Mouse (Mus musculus) forebrain, embryonic 16.5 days (tissue): ENCODE results near the gene S100b. TPM values are rescaled to one million over a fixed set of nuclear protein-coding genes. Genes with fewer than 3 reads are reported as not detected.

Source experiments
- ATAC-seq: fragments of 200-750 bp; cut with Nextera tagmentation; 2 replicates; pipeline ENCODE4 v1.8.0; 2017; ENCODE audit warnings: mild to moderate bottlenecking, moderate library complexity
- H3K27ac ChIP-seq: fragments of 300-500 bp; sonication (generic); 2 replicates; pipeline ENCODE4 v1.5.1; 2014; ENCODE audit warnings: low read length, control low read depth
- H3K27me3 ChIP-seq: fragments of 300-500 bp; sonication (generic); replicated peaks from 2 replicates; pipeline ENCODE4 v1.6.1; 2014; ENCODE audit warnings: low read length; ENCODE audit not compliant: control insufficient read depth, insufficient read depth
- H3K36me3 ChIP-seq: fragments of 300-500 bp; sonication (generic); 2 replicates; pipeline ENCODE4 v1.6.1; 2014; ENCODE audit not compliant: control insufficient read depth, insufficient read depth
- H3K4me1 ChIP-seq: fragments of 300-500 bp; sonication (generic); replicated peaks from 2 replicates; pipeline ENCODE4 v1.6.1; 2014; ENCODE audit warnings: low read length; ENCODE audit not compliant: control insufficient read depth, insufficient read depth
- H3K4me2 ChIP-seq: fragments of 300-500 bp; sonication (generic); 2 replicates; pipeline ENCODE4 v1.6.1; 2014; ENCODE audit warnings: mild to moderate bottlenecking, low read length, control low read depth
- H3K4me3 ChIP-seq: fragments of 300-500 bp; sonication (generic); replicated peaks from 2 replicates; pipeline ENCODE4 v1.5.1; 2014; ENCODE audit warnings: mild to moderate bottlenecking, low read length, control low read depth
- H3K9ac ChIP-seq: fragments of 300-500 bp; sonication (generic); replicated peaks from 2 replicates; pipeline ENCODE4 v1.6.1; 2014; ENCODE audit warnings: low read depth, low read length, control low read depth
- H3K9me3 ChIP-seq: fragments of 300-500 bp; sonication (generic); 2 replicates; pipeline ENCODE4 v1.6.1; 2016; ENCODE audit warnings: low read length; ENCODE audit not compliant: control insufficient read depth
- WGBS: fragments of 180-500 bp; shearing (Covaris S2); extraction: QIAGEN DNeasy Blood & Tissue Kit; methylation state at CpG from one replicate; pipeline ENCODE4 v1.1.7; 2014; 5-methylcytosine and 5-hydroxymethylcytosine counted together
- polyA plus RNA-seq: library from polyadenylated mRNA; unstranded; fragments of >200 nt; fragmentation: Nextera tagmentation; extraction: Ambion mirVana; gene quantifications from 2 replicates; pipeline ENCODE4 v1.2.1, GENCODE M21; 2015

S100b gene
- polyA plus RNA-seq: 1.2 TPM in 2 replicates

DNA sequence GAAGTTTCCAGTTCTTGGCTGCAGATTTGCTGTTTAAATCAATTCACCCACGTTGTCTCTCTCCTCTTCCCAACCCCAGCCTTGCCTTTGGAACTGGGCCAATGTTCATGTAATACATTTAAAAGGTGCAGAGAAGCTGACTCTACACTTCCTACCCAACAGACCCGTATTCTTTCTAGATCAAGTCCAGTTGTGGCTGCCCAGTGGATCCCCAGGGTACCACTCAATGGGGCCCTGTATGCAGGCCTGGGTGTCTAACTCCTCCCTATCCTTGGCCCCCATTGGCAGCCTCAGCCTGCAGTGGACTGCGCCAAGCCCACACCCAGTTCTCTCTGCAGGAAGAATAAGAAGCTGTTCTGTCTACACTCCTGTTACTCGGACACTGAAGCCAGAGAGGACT, at the start of gene S100b:
S100b (plus strand) TSS at position 318 of the 400 bp plus-strand sequence.
- no peaks in the 10 kb centered on the region for H3K9me3 ChIP-seq
- 43% methylated on average over 4 of the region's 4 CpGs for WGBS
- H3K27ac ChIP-seq: no peak within 1 kb of the TSS

GRCm38 (mm10) chr10:76207262-76207796, 46.3 kb upstream of the S100b start:
- no peaks in the 10 kb centered on the region for H3K9me3 ChIP-seq
- ATAC-seq: no peak
- H3K27me3 ChIP-seq: no peaks in the 10 kb centered on the region
- H3K4me1 ChIP-seq: no peaks in the 10 kb centered on the region
- 93% methylated on average over 13 of the region's 13 CpGs for WGBS
- no peak overlapping the region for H3K27ac ChIP-seq
- H3K36me3 ChIP-seq: peaks cover 14% of the 10 kb centered on the region
- H3K4me2 ChIP-seq: no peak overlapping the region
- H3K9ac ChIP-seq: no peak overlapping the region
- H3K4me3 ChIP-seq: no peak overlapping the region

More for the DNA sequence above, at the start of gene S100b:
- Histone ChIP-seq H3K4me3 (no peak within 1 kb of the TSS), H3K27me3 (no peaks in the 10 kb centered on the region), H3K4me1 (no peaks in the 10 kb centered on the region), H3K9ac (no peak within 1 kb of the TSS), H3K36me3 (no peaks in the 10 kb centered on the region), H3K4me2 (no peak within 1 kb of the TSS)
- no peak for ATAC-seq

GRCm38 (mm10) chr10:76209241-76209640, 44.4 kb upstream of the S100b start:
- no peak for ATAC-seq
- Histone ChIP-seq H3K27ac (no peak overlapping the region), H3K27me3 (no peaks in the 10 kb centered on the region), H3K4me1 (no peaks in the 10 kb centered on the region), H3K4me3 (no peak overlapping the region), H3K9ac (no peak overlapping the region), H3K36me3 (peaks cover 20% of the 10 kb centered on the region), H3K4me2 (no peak overlapping the region), H3K9me3 (no peaks in the 10 kb centered on the region)
- WGBS: 84% methylated on average over 8 of the region's 8 CpGs

DNA sequence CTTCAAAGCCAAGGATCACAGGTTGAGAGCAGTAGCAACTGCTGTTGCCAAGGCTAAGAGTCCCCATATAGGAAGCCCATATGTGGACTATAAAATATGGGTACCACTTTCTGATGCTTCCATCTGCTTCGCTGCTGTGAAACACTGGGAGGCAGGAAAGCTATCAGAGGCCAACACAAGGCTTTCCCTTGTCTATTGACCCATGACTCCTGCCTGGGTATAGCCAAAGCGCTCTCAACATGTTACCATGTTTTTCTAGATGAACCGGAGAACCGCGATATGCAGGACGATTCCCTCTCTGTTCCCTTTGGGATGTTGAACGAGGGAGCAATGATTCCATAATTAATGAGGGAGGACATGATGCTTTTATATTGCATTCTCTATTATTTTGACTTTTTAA, 42.8 kb upstream of the S100b start:
- 96% methylated on average over 7 of the region's 7 CpGs for WGBS
- no peak for ATAC-seq
- no peak overlapping the region for H3K9ac ChIP-seq
- H3K4me3 ChIP-seq: no peak overlapping the region
- H3K4me1 ChIP-seq: no peaks in the 10 kb centered on the region
- peaks cover 35% of the 10 kb centered on the region for H3K36me3 ChIP-seq
- H3K27me3 ChIP-seq: no peaks in the 10 kb centered on the region
- 0 out of 2 replicates have a peak, but pooled peaks cover 5% of the 10 kb centered on the region for H3K9me3 ChIP-seq
- no peak overlapping the region for H3K4me2 ChIP-seq
- H3K27ac ChIP-seq: no peak overlapping the region

DNA sequence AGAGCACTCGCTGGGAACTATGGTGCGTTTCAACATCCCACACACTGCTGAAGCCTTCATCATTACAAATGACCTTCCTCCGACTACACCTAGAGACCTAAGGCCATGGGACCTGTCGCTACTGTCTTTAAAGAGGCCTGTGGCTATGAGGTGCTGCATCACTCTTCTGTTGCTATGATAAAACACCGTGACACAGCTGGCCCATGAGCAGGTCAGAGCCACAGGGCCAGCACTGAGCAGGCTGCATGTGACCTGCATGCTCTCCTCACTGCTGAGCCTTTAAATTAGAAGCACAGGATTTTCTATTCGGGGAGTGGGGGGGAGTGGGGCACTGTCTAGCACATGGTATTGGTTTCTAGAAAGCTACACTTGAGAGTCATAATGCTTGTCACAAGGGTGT, 41.5 kb upstream of the S100b start:
- Histone ChIP-seq H3K27ac (no peak overlapping the region), H3K4me3 (no peak overlapping the region), H3K9ac (no peak overlapping the region), H3K4me2 (no peak overlapping the region), H3K4me1 (no peaks in the 10 kb centered on the region), H3K27me3 (no peaks in the 10 kb centered on the region), H3K36me3 (peaks cover 44% of the 10 kb centered on the region), H3K9me3 (0 out of 2 replicates have a peak, but pooled peaks cover 5% of the 10 kb centered on the region)
- 98% methylated on average over 6 of the region's 6 CpGs for WGBS
- ATAC-seq: no peak

- no peak overlapping the region for H3K27ac ChIP-seq
- 0 out of 2 replicates have a peak, but pooled peaks cover 5% of the 10 kb centered on the region for H3K9me3 ChIP-seq
- no peak for ATAC-seq
- H3K27me3 ChIP-seq: no peaks in the 10 kb centered on the region
- H3K36me3 ChIP-seq: peaks cover 46% of the 10 kb centered on the region
- H3K4me2 ChIP-seq: no peak overlapping the region
- H3K4me3 ChIP-seq: no peak overlapping the region
- H3K4me1 ChIP-seq: no peaks in the 10 kb centered on the region
- 89% methylated on average over 4 of the region's 4 CpGs for WGBS
- H3K9ac ChIP-seq: no peak overlapping the region
Measured at GRCm38 (mm10) chr10:76214161-76214560, 39.5 kb upstream of the S100b start.

GRCm38 (mm10) chr10:76217056-76217455, 36.6 kb upstream of the S100b start:
- Histone ChIP-seq H3K9me3 (0 out of 2 replicates have a peak, but pooled peaks cover 5% of the 10 kb centered on the region), H3K4me1 (no peaks in the 10 kb centered on the region), H3K4me2 (no peak overlapping the region), H3K27me3 (no peaks in the 10 kb centered on the region), H3K9ac (no peak overlapping the region), H3K27ac (no peak overlapping the region), H3K36me3 (peaks cover 63% of the 10 kb centered on the region), H3K4me3 (no peak overlapping the region)
- WGBS: 97% methylated on average over 17 of the region's 17 CpGs
- ATAC-seq: no peak

GRCm38 (mm10) chr10:76218240-76218639, 35.4 kb upstream of the S100b start:
- H3K36me3 ChIP-seq: peaks cover 70% of the 10 kb centered on the region
- no peak overlapping the region for H3K27ac ChIP-seq
- WGBS: 91% methylated on average over 9 of the region's 9 CpGs
- H3K4me3 ChIP-seq: no peak overlapping the region
- no peak overlapping the region for H3K9ac ChIP-seq
- 0 out of 2 replicates have a peak, but pooled peaks cover 5% of the 10 kb centered on the region for H3K9me3 ChIP-seq
- no peaks in the 10 kb centered on the region for H3K27me3 ChIP-seq
- no peak overlapping the region for H3K4me2 ChIP-seq
- ATAC-seq: no peak
- H3K4me1 ChIP-seq: no peaks in the 10 kb centered on the region

DNA sequence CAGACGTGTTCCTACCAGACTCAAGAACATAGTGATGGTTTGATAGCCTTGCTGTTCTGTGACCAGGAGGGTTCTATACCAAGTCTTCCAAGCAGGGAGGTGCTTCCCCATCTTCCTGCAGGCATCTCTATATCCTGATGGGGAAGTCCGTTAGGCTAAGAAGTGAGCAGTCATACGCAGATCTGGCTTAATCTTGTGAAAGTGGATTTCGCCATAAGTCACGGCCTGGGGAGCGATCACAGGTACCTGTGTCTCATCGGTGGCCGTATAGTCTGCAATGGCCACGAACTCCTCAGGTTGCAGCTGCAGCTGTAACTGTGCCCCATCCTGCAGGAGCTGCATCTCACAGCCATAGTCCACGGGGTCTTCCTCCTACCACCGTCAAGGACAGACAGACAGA, 27.7 kb upstream of the S100b start:
- no peak overlapping the region for H3K9ac ChIP-seq
- 95% methylated on average over 11 of the region's 11 CpGs for WGBS
- no peak overlapping the region for H3K4me3 ChIP-seq
- H3K36me3 ChIP-seq: peaks cover 22% of the 10 kb centered on the region
- no peaks in the 10 kb centered on the region for H3K27me3 ChIP-seq
- no peaks in the 10 kb centered on the region for H3K4me1 ChIP-seq
- H3K27ac ChIP-seq: no peak overlapping the region
- H3K4me2 ChIP-seq: no peak overlapping the region
- H3K9me3 ChIP-seq: no peaks in the 10 kb centered on the region
- ATAC-seq: no peak

DNA sequence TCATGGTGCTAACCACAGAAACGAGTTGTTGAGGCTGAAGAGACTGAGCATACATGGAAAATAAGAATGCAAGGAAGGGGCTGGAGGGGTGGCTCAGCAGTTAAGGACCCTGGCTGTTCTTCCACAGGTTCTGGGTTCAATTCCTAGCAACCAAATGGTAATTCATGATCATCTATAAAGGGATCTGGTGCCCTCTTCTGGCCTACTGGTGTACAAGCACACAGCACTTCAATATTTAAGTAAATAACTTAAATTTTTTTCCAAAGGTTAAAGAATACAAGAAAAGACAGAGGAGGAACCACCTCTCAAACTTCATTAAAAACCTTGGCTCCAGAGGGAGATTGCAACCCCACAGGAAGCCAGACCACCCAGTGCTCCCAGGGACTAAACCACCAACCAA, 24.0 kb upstream of the S100b start:
- Histone ChIP-seq H3K4me1 (no peaks in the 10 kb centered on the region), H3K27ac (no peak overlapping the region), H3K27me3 (no peaks in the 10 kb centered on the region), H3K9me3 (no peaks in the 10 kb centered on the region), H3K36me3 (0 out of 2 replicates have a peak, but pooled peaks cover 4% of the 10 kb centered on the region), H3K9ac (no peak overlapping the region), H3K4me2 (no peak overlapping the region), H3K4me3 (no peak overlapping the region)
- 78% methylated on average over 1 of the region's 1 CpGs for WGBS
- no peak for ATAC-seq
